Mouse (Mus musculus) fibroblast of lung, adult 2 months (primary cell): ENCODE measurements around the gene Fam160b1.
A peak's percentile ranks its signal among the peaks of the same experiment; 100 is the strongest.

Experiments
- DNase-seq: peaks from one replicate; pipeline ENCODE4 v3.0.0-alpha.2; 2011; ENCODE audit warnings: low read depth

Fam160b1 gene

DNA sequence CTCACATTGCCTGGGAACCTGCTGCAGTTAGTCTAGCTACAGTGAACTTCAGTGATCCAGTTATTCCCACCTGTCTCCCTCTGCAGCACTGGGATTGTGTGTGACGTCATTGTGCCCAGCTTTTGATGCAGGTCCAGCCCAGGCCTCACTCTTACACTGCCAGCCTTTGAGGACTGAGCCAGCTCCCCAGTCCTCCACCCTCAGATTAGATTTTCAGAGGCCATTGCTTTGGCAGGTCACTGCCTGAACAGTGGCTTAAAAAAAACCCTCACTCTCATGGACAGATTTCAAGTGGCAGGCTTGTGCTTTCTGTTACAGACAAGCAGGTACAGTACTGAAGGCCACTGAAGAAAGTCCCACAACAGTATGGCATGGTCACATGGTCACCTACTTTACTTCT, 15.8 kb upstream of the Fam160b1 start:
- no peak for DNase-seq

DNA sequence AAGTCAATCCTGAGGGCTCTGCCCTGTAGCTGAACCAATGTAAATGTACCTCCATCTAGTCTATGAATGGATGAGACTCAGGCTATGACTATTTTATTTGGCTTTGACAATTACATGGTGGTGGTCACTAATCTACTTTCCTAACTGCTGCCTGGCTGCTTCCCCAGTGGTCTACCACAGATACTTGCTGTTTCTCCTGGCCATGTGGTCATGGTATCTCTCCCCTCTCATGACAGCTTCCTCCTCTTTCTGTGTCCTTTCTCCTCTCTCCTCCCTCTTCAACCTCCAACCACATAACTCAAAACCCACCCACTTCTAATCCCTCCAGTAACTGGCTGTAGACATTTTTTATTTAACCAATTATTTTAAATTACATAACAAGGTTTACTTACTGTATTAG, 11.4 kb upstream of the Fam160b1 start:
- DNase-seq = no peak

DNA sequence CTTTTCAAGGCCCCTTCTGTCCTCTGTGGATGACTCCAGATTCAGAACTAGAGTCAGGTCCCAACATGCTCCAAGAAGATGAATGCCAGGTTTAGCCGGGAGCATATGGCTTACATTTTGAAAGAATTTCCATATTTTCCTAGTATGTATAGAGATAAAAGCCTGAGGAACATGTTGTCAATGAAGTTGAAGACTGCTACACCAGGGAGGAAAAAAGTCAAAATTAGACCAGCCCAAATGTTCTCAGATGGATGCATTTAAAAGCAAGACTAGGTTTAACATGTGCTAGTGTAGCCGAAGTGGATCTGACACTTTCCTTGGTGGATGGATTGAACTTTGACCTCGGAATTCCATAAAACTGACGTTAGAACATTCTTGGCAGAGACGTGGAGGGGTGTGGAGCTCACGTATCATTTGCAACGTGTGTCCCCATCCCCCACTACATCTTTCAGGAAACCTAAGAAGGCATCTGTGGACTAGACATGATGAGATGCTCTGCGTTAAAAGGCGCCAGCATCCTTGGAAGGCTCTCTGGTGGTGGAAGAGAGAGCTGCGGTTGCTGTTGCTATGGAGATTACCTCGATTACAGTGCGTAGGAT, 8.0 kb upstream of the Fam160b1 start:
- no peak for DNase-seq

DNA sequence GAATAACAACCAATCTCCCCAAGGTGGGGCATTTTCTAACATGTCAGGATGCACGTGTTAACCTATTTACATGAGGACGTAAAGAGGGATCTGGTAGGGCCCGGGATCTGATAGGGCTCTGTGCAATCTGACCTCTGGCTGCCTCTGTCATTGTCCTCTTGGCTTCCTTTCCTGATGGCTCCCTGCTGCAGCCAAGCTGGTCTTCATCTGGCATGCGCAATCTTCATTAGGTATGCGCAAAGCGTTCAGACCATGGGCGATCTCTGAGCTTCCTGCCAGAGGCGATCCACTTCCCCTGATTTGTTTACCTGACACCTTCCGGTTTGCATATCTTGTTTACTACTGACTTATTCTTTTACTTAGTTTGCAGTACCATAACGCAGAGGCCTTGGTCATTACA, 7.3 kb upstream of the Fam160b1 start:
- DNase-seq = no peak

DNA sequence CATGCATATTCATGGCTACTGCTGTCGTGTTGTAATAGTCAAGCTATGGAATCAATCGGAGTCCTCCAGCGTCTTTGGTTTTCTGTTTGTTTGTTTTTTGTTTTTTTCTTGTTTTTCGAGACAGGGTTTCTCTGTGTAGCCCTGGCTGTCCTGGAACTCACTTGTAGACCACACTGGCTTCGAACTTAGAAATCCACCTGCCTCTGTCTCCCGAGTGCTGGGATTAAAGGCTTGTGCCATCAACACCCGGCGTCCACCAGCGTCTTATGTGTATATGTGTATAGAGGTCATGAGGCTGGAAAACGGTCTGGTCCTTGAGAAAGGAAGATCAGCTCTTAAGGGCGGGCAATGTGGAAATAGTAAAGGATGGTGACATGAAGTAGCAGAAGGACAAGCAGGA, 6.4 kb upstream of the Fam160b1 start:
- DNase-seq = no peak

DNA sequence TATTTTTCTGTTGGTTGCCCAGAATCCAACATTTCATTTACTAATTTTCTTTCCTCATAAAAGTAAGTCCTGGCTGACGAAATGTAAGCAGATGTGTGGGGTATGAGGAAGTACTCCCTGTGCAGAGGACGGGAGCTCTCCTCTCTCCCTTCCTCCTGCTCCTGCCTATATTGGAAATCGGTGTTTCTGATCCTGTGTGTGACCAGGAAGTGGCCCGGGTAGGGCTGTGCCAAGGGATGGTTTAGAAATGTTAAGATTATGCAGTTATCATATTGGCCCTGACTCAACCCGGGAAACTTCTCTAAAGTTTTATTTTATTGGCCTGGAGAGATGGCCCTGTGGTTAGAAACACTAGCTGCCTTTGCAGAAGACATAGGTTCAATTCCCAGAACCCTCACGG, 5.8 kb upstream of the Fam160b1 start:
- no peak for DNase-seq

DNA sequence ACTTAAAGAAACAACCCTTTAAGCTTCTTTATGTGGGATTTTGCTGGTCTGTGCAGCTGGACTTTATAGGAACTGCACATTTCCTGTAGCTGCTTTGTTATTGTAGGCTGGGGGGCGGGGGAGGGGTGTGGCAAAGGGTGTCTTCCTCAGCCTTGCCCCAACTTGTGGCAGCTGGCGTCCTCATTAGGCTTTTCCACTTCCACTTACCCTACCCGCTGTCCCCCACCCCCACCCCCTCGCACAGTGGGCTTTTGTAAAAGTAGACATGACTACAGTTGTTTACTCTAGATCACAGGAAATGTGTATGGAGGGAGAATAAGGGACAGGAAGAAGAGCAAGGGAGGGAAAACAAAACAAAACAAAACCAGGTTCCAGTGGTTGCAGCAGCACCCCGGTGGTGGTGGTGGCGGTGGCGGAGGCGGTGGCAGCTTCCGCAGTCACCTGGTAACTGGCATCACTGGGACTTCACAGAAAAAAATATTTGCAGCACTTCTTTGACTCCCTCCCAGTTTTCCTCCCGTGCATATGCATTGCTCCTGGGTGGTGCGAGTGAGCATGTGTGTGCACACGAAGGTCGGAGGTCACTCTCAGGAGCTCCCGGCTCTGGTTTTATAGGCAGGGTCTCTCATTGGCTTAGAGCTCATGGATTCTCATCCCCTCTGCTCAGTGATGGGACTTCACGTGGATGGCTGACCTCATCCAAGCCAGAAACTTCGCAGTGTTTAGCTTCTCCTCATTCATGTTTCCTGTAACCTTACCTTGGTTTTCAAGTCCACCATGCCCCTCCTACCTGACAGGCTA, 4.8 kb upstream of the Fam160b1 start:
- no peak for DNase-seq

DNA sequence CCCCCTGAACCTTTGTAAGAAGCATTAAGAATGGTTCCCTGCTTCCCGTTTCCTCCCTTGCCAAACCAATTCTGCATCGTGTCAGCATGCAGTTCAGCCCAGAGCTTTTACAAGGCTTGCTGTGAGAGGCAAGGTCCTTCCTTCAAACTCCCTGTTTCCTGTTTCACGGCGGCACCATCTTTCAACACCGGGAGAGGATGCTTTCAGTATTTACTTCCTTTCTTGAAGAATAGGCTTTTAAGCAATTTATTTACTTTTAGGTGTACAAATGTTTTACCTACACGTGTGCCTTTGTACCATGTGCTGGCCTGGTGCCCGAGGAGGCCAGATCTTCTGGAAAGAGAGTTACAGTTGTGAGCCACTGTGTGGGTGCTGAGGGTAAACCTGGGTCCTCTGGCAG, 4.2 kb upstream of the Fam160b1 start:
- DNase-seq = no peak

DNA sequence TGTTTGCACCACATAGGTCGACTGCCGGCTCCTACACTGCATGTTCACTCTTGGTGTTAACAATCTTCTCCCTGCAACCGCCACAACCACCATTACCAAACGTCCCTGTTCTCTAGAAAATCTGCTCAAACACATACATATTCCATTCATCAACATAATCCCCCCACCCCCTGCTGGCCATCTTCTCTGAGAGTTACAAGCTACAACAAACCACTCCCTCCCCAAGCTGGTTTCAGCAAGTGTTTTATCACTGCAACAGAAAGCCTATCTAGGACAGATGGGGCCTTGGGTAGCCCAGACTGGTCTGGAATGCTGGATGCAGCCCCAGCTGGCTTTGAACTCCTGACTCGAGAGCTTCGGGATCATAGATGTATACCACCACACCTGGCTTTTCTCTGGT, 3.2 kb upstream of the Fam160b1 start:
- no peak for DNase-seq

DNA sequence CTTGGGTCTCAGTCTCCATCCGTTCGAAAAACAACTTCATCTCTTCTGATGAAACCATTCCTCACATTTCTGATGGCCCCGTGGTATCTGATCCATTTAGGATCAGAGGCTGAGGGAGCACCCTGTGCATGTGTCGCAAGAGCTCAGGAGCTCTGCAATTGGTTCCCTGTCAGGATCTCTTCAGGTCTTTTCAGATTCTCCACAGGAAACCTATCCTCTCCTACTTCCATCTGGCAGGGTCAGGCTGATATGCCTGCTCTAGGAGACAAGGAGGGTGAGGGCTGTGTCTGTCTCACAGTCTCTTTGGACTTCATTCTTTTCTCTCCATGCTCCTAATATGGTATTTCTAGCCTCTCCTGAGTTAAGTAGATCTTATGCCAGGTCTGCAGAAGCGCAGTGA, 2.7 kb upstream of the Fam160b1 start:
- no peak for DNase-seq

DNA sequence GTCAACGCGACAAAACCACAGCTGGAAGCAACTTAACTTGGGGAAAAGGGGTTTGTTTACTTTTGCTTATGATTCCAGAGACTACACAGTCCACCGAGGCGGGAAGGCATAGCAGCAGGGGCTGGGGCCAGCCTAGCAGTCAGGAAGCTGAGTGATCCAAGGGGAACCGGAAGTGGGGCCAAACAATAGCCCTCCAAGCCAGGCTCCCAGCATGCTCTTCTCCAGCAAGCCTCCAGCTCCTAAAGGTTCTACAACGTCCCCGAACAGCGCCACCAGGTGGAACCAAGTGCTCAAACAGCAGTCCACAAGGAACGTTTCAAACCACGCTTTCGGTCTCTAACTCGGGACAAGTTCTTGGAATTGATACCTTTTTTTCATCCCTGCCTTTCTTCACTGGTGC, 2.2 kb upstream of the Fam160b1 start:
- peak; percentile 68 for DNase-seq

DNA sequence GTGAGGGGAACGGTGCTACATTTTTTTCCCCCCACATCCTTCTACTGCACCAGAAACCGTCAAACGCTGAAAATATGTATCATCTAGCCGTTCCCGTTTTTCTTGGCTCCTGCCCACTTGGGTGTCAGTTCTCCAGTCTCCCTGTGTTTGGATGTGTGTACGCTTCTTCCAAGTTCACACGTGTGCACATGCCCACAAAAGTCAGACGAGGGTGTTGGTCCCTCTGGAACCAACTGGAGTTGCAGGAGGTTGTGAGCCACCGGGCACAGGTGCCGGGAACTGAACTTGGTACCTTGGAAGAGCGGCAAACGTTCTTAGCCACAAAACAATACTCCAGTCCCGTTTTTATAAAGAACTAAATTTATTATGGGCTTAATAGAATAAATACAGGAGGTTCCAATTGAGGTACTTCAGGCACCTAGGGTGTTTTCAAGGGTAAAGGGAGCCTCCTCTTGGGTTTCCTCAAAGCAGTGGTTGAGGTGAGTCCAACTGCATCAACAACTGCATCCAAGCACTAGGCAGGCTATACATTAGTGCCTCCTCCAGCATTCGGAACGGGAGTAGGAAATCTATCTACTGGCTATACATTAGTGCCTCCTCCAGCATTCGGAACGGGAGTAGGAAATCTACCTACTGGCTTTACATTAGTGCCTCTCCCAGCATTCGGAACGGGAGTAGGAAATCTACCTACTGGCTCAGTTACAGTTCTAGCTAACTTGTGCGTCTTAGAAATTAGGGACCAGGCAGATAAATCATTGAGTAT, 1.5 kb upstream of the Fam160b1 start:
- no peak for DNase-seq

DNA sequence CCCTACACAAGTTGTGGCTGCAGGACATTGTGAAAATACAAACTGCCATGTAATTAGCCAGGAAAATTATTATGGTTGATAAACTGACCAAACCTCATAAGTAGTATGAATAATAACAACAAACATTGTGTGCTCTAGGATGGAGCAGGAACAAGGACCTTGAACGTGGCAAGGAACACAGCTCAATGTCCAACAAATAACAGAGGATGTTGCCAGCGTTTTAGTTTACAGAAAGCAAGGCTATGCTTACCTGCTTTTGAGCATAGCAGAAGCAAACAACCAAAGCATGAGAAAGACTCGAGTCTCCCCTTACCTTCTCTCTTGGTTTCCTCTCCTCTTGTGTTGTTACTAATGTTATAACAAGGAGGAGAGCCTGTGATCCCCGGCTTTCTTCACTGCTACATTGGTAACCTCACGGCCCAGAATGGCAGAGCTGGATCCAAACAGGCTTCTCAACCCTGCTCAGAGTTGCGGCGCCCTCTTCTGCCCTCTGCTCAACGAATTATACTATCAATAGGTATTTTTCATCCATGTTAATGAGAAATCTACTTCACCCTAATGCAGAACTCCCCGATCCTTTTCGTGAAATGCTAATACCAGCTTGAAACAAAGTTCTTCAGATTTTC, 666 bp upstream of the Fam160b1 start:
- DNase-seq = no peak

DNA sequence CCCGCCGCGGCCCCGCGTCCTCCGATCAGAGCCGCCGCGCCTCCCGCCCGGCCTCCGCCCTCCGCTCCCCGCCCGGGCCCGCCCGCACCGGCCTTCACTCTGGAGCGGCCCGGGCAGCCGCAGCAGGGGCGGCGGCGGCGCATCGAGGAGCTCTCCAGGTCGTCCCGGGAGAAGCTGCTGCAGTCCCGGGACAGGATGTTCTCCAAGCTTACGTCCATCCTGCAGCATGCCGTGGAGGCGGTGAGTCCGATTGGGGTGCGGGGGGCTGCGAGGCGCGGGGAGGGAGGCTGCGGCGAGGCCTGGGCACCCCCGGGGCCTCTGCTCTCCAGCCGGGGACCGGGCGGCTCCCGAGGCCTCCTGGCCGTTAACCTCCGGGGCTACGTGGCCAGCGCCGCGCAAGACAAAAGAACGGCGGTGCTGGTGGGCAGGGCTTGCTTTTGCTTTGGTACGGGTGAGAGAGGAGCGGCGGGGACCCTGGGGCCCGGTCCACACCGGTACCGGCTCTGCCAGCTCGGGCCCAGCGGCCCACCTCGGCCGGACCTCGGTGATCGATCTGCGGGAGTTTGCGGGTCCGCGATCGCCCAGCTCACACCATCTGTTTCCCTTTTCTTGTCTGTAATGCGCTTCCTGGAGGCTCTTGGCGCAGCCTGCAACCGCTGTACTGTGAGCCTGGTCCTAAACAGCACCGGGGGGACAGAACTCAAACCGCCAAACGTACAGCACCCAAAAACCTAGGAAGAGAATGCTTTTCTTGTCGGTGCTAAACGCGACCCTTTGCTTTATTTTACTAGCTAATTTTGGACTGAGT, 855 bp downstream of the Fam160b1 start:
- DNase-seq = no peak

DNA sequence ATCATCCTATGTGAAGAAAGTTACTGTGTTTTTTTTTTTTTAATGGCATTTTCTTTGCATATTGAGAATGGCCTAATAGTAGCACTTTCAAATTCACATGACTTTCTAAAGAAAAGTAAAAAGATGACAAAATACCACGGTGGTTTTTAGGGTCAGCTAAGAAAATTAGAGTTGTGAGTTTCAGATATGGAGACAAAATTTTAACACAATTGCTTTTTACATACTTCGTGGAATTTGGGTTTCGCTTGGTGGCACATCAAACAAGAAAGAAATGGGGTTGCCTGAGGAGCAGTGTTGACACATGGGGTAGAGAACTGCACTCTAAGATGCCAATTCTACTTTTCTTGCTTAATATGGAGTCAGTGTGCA, 1.4 kb downstream of the Fam160b1 start:
- DNase-seq = no peak

DNA sequence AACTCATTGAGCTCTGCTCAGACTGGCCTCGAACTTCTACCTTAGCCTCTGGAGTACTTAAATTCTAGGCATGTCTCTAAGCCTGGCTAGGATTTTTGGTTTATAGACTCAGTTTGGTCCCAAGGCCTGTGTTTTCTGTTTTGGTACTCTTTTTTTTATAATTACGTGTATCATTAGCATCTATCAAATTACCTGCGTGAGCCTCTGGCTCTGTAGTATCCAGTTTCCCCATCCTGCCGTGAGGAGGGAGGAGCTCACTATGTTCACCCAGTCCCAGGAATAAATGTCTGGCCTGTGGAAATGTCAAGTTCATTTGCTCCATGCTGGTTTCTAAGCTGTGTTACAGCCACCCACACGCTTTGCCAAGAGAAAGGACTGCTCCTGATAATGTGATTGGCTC, 2.1 kb downstream of the Fam160b1 start:
- DNase-seq = no peak

DNA sequence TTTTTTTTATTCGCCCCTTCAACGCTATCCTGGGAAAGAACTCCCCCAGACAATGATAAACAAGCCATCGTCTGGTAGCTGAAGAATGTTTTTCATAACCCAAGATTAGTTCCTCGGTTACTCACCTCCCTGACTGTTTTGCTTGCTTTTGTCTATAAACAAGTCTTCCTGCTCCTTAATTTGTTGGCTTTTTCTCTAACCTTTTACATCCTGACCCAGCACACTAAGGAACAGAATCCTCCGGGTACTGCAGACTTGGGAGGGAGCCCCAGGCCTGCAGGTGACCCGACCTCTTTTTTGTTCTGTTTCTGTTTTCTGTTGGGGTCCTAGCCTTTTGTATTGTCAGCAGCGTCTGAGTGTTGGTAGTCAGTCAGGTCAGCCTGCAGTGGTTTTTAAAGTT, 2.6 kb downstream of the Fam160b1 start:
- no peak for DNase-seq

DNA sequence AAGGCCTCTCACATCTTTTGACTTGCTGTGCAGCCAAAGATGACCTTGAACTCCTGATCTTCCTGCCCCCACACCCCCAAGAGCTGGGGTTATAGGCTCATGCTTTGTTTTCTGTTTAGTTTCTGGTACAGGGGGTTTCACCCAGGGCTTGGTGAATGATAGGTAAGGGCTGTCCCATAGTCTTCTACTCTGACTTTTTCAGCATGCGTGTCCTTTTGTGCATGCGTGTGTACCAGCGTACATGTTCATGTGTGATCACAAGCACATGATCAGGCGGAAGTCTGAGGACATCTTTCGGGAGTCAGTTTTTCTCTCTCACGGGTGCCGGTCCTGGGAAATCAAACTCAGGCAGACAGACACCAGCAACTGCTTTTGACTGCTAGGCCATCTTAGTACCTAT, 3.1 kb downstream of the Fam160b1 start:
- DNase-seq = no peak

DNA sequence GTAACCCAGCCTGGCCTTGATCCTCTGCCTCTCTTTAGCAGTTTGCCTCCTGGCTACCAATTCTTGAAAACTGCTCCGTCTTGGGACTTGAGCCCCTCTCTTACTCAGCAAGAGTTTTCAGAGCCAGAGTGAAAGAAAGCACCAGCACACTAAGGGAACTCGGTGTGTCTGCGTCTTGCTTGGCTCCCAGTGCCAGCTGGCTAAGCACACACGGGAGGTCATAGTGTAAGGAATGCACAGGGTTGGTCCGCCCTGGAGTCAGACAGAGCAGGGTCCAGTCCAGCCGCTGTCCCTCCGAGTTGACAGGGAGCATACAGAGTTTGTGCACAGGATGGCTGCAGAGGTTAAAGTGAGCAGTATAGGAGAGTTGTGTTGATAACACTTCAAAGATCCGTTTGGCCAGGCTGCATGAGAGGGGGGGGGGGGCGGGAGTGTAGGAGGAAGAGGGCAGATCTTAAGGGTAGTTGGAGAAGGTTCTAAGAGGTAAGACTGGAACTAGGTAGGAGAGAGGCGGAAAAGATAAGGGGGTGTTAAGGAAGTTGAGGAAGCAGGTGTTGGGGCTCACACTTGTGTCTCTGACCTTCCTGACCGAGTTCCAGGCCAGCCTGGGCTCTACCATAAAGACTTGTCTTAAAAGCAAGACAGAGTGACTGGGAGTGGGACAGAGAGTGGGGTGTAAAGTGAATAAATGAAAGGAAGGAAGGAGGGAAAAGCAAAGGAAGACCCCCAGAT, 4.6 kb downstream of the Fam160b1 start:
- DNase-seq = no peak

DNA sequence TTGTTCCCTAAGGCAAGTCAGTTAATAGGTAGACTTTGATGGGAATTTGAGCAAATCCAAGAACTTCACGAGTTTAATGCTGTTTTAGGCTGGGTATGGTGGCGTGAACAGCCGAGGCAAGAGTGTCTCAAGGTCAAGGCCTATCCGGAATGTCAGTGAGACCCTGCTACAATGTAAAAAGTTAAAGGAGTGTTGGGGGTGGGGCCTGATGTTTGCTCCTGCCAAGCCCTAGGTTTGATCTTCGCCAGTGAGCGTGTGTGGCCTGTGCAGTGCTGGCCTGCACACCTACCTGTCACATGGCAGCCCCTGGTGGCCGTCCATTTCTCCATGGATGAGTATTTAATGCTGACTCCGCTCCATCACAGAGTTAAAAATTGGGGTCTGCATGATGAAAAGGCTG, 5.5 kb downstream of the Fam160b1 start:
- DNase-seq = no peak

DNA sequence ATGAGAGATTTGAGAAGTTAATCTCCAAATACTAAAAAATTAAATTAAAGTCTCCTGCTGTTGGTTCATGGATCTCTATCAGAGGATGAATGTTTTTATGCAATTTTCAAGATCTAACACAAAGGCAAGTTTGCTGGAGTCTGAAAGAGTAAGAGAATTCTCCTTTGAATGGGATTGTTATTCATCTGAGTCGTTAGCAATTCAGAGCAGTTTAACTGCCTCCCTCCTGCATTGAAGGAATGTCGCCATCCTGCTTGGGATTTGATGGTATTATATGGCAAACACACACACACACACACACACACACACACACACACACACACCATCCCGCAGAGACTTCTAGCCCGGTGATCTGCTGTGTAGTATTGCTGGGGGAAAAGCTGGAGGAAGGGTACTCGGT, 6.1 kb downstream of the Fam160b1 start:
- DNase-seq = no peak
